Mouse (Mus musculus) heart, postnatal 0 days (tissue): Measurements from ENCODE around the gene Gpatch11. TPM values are rescaled to one million over a fixed set of nuclear protein-coding genes. Genes with fewer than 3 reads are reported as not detected.

Experiments used
- ATAC-seq: fragments of 200-750 bp; cut with Nextera tagmentation; 2 replicates; pipeline ENCODE4 v1.8.0; 2017; ENCODE audit warnings: low read depth, moderate number of reproducible peaks, moderate library complexity; ENCODE audit not compliant: insufficient read depth
- DNase-seq: peaks from one replicate; pipeline ENCODE4 v3.0.0-alpha.2; 2016; ENCODE audit warnings: low spot score
- H3K27ac ChIP-seq: fragments of 300-500 bp; sonication (generic); 2 replicates; pipeline ENCODE4 v1.5.1; 2014; ENCODE audit warnings: low read depth, mild to moderate bottlenecking
- H3K27me3 ChIP-seq: fragments of 300-500 bp; sonication (generic); 2 replicates; pipeline ENCODE4 v1.6.1; 2014; ENCODE audit warnings: low read length, mixed read lengths; ENCODE audit not compliant: control insufficient read depth, insufficient read depth
- H3K36me3 ChIP-seq: fragments of 300-500 bp; sonication (generic); replicated peaks from 2 replicates; pipeline ENCODE4 v1.6.1; 2014; ENCODE audit warnings: low read length, mixed read lengths; ENCODE audit not compliant: control insufficient read depth, insufficient read depth
- H3K4me1 ChIP-seq: fragments of 300-500 bp; sonication (generic); 2 replicates; pipeline ENCODE4 v1.6.1; 2014; ENCODE audit warnings: antibody characterized with exemption; ENCODE audit not compliant: control insufficient read depth, insufficient read depth
- H3K4me2 ChIP-seq: fragments of 300-500 bp; sonication (generic); 2 replicates; pipeline ENCODE4 v1.6.1; 2014; ENCODE audit warnings: low read depth, mild to moderate bottlenecking, low read length, moderate library complexity
- H3K4me3 ChIP-seq: fragments of 300-500 bp; sonication (generic); 2 replicates; pipeline ENCODE4 v1.5.1; 2014; ENCODE audit warnings: low read depth, low read length
- H3K9ac ChIP-seq: fragments of 300-500 bp; sonication (generic); replicated peaks from 2 replicates; pipeline ENCODE4 v1.6.1; 2014; ENCODE audit warnings: low read depth, low read length, mixed read lengths
- H3K9me3 ChIP-seq: fragments of 300-500 bp; sonication (generic); replicated peaks from 2 replicates; pipeline ENCODE4 v1.6.1; 2016; ENCODE audit warnings: low read length; ENCODE audit not compliant: control insufficient read depth
- CTCF ChIP-seq: IDR thresholded peaks from 2 replicates; pipeline ENCODE4 v1.5.1; 2016; ENCODE audit warnings: antibody characterized with exemption, control low read depth, low read depth
- EP300 ChIP-seq: IDR thresholded peaks from 2 replicates; pipeline ENCODE4 v1.6.1; 2016; ENCODE audit warnings: antibody characterized with exemption, low read depth
- WGBS: fragments of 180-500 bp; shearing (Covaris S2); extraction: QIAGEN DNeasy Blood & Tissue Kit; methylation state at CpG from one replicate; pipeline ENCODE4 v1.1.7; 2014; 5-methylcytosine and 5-hydroxymethylcytosine counted together
- polyA plus RNA-seq: library from polyadenylated mRNA; unstranded; fragments of >200 nt; fragmentation: Nextera tagmentation; extraction: Ambion mirVana; gene quantifications from 2 replicates; pipeline ENCODE4 v1.2.1, GENCODE M21; 2015
- total RNA-seq: library from RNA; depleted of rRNA; stranded (reverse); fragments of >200 nt; gene quantifications from 2 replicates; pipeline ENCODE4 v1.2.3, GENCODE M21; 2014; ENCODE audit warnings: low replicate concordance

The Gpatch11 gene
- total and polyA plus RNA-seq, 2 experiments from 2014 or later = 3.8 to 43.7 TPM

DNA sequence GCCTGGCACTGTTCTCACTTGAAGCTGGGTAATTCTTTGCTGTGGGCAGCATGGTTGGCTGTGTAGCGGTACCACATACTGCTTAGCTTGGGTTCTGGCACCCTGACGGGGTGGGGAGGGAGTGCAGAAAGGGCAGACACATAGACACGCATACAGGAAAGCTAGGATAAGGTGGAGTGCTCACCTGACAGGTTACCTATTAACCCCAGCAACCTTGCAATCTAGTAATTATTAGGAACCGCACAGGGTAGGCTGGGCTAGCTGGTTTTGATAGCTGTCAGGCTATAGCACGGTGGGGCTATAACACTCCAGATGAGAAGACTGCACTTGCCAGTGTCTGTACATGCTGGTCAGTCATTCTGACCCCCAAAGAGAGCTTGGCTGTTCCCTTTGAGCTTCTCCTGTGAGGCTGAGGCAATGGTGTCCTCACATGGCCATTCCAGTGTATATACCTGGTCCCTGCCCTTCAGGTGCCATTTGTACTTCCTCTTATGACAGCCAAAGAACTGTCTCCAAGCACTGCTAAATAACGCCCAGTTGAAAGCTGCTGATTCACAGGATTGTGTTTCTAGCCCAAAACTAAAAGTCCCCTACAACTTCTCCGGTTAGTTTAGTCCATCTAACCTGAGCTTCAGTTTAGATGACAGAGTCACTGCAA, 7.0 kb downstream of the Gpatch11 start:
- H3K4me2 ChIP-seq = no peak overlapping the region
- no peak overlapping the region for H3K27ac ChIP-seq
- 95% methylated on average over 7 of the region's 7 CpGs for WGBS
- ATAC-seq (no peak), DNase-seq (no peak)
- H3K36me3 ChIP-seq = peaks cover 67% of the 10 kb centered on the region
- no peaks in the 10 kb centered on the region for H3K27me3 ChIP-seq
- H3K9me3 ChIP-seq = no peaks in the 10 kb centered on the region
- no peak for TF ChIP-seq EP300
- no peak for TF ChIP-seq CTCF
- no peaks in the 10 kb centered on the region for H3K4me1 ChIP-seq
- H3K4me3 ChIP-seq = no peak overlapping the region
- no peak overlapping the region for H3K9ac ChIP-seq

GRCm38 (mm10) chr17:78856243-78856642, 20.9 kb downstream of the Gpatch11 start:
- 91% methylated on average over 10 of the region's 10 CpGs for WGBS
- Histone ChIP-seq H3K27ac (no peak overlapping the region), H3K4me1 (no peaks in the 10 kb centered on the region), H3K4me3 (no peak overlapping the region), H3K4me2 (no peak overlapping the region), H3K36me3 (peaks cover 65% of the 10 kb centered on the region), H3K9me3 (no peaks in the 10 kb centered on the region), H3K9ac (no peak overlapping the region), H3K27me3 (no peaks in the 10 kb centered on the region)
- no peak for TF ChIP-seq CTCF
- TF ChIP-seq EP300 = no peak
- no peak for ATAC-seq
- DNase-seq = no peak

GRCm38 (mm10) chr17:78873886-78874285, 38.5 kb downstream of the Gpatch11 start:
- Histone ChIP-seq H3K27me3 (no peaks in the 10 kb centered on the region), H3K9ac (no peak overlapping the region), H3K4me2 (no peak overlapping the region), H3K4me1 (no peaks in the 10 kb centered on the region), H3K27ac (no peak overlapping the region), H3K9me3 (no peaks in the 10 kb centered on the region), H3K4me3 (no peak overlapping the region), H3K36me3 (peaks cover 77% of the 10 kb centered on the region)
- ATAC-seq (no peak), DNase-seq (no peak)
- TF ChIP-seq CTCF = no peak
- TF ChIP-seq EP300 = no peak
- WGBS = 92% methylated on average over 6 of the region's 6 CpGs

GRCm38 (mm10) chr17:78881878-78882304, 46.5 kb downstream of the Gpatch11 start:
- H3K9ac ChIP-seq = peak overlapping the region; percentile 78
- DNase-seq (peak; percentile 25), ATAC-seq (peak; percentile 42)
- peaks cover 21% of the 10 kb centered on the region for H3K36me3 ChIP-seq
- H3K9me3 ChIP-seq = peaks cover 5% of the 10 kb centered on the region; the same call in 1 of the 2 replicates
- no peak for TF ChIP-seq CTCF
- no peak for TF ChIP-seq EP300
- H3K27me3 ChIP-seq = no peaks in the 10 kb centered on the region
- peak overlapping the region; percentile 82 for H3K27ac ChIP-seq
- 23% methylated on average over 2 of the region's 7 CpGs for WGBS
- peaks cover 11% of the 10 kb centered on the region; the same call in 1 of the 2 replicates for H3K4me1 ChIP-seq
- H3K4me2 ChIP-seq = peak overlapping the region; percentile 69
- H3K4me3 ChIP-seq = peak overlapping the region; percentile 74

GRCm38 (mm10) chr17:78882401-78883112, 47.2 kb downstream of the Gpatch11 start, which contains the start of gene Eif2ak2:
TSS of gene Eif2ak2 (minus strand) at chr17:78882573.
- Histone ChIP-seq H3K9me3 (peaks cover 5% of the 10 kb centered on the region; the same call in 1 of the 2 replicates), H3K4me3 (peak within 1 kb of the TSS; percentile 74), H3K4me2 (peak within 1 kb of the TSS; percentile 69), H3K9ac (peak within 1 kb of the TSS; percentile 78), H3K4me1 (peaks cover 11% of the 10 kb centered on the region; the same call in 1 of the 2 replicates), H3K36me3 (peaks cover 15% of the 10 kb centered on the region), H3K27ac (peak within 1 kb of the TSS; percentile 82), H3K27me3 (no peaks in the 10 kb centered on the region)
- DNase-seq = peak; percentile 82
- ATAC-seq = peak; percentile 99
- 0 out of 2 replicates have a peak, but pooled peaks have one; percentile 40 for TF ChIP-seq EP300
- no peak for TF ChIP-seq CTCF
- WGBS = under 1% methylated on average over 28 of the region's 28 CpGs
